Mouse (Mus musculus): Measurements from ENCODE around the gene Pyurf.

DNA sequence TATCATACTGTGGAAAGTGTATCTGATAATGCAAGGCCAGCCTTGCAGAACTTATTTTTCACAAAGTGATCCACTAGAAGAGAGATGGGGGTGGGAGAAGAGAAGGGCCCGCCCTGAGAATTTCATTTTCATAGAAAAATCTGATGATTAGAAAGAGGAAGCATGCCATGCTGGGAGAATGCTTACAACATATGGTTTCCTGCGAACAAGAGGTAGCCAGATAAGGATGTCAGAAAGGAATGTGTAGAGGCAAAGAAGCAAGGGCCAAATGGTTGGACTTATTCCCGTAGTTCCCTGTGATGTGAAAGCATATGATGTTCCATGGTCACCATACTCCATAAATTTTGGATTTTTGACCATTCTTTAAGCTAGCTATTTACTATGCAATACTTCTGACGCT, 30.6 kb downstream of the Pyurf start:
- TF ChIP-seq CTCF (IDR thresholded peaks at IDR 0.05; ENCODE audit: low read depth) (no peak), EP300 (IDR thresholded peaks at IDR 0.05; ENCODE audit: low read depth) (no peak)
